Mouse (Mus musculus) embryonic fibroblast, embryonic 13.5 days (primary cell): ENCODE results near the gene Herc1.

Experiments used
- CTCF ChIP-seq: IDR thresholded peaks from 2 replicates; pipeline ENCODE4 v1.5.1; 2011; ENCODE audit warnings: mild to moderate bottlenecking, control low read depth, low read length, moderate library complexity, borderline replicate concordance; ENCODE audit not compliant: insufficient read depth
- POLR2A ChIP-seq: IDR thresholded peaks from 2 replicates; pipeline ENCODE4 v1.6.1; 2011; ENCODE audit warnings: low read depth, mild to moderate bottlenecking, control low read depth, low read length, moderate library complexity

DNA sequence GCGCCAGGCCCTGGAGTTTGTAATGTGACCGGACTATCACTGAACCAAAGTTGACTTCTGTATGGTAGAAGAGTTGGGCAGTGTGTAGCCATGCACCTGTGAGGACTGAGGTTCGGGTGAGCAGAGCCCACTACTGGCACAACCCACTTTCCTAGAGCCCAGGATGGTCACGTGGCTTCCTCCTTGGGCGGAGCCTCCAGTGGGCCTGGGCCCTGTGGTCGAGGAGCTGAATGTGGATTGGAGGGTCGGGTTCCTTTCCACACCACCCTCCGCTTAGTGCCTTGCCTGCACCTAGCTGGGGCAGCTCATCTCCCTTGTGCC is 162.1 kb downstream of the Herc1 start:
- TF ChIP-seq CTCF: no peak
- TF ChIP-seq POLR2A: peak; percentile 84
